Mouse (Mus musculus): ENCODE measurements around the gene Gm11214. TPM values are rescaled to one million over a fixed set of nuclear protein-coding genes. Genes with fewer than 3 reads are reported as not detected.
A peak's percentile ranks its signal among the peaks of the same experiment; 100 is the strongest.

The Gm11214 gene
- polyA plus RNA-seq, 1 experiment from 2014 or later, result not detected

DNA sequence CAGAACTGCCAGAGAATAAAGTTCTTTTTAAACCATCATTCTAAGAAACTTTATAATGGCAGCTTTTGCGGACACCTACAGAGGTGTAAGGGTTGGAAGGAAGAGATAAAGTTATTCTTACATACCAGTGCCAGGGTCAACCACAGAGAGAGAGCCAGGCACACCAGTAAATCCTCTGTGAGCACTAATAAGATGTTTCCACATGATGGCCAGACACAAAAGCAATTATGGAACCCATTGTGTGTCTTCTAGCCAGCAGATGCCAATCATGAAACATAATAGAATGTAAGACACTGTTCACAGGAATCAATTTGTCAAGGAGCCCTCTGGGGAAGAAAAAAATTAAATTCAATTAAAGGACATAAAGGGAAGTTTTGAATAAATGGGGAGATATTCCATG lies 1.8 kb downstream of the Gm11214 start:
- no peak for DNase-seq (ENCODE audit: low spot score)

DNA sequence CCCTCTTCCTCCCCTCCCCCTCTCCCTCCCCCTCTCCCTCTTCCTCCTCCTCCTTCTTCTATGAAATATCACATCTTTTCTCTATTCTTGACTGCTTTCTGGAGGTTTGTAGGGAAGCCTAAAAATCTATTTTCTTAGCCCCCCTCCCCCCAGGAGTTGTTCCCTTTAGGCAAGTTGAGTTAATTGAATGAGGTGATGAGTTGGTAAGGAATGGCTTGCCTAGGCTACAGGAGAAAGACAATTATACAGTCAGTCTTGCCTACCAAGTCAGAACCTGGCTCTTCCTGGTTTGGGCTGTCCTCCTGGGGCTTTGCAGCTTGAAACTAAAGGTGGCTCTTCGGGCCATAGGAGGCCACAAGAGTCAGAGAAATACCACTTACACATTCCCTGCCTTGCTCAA lies 3.4 kb downstream of the Gm11214 start:
- no peak for DNase-seq (ENCODE audit: low spot score)

DNA sequence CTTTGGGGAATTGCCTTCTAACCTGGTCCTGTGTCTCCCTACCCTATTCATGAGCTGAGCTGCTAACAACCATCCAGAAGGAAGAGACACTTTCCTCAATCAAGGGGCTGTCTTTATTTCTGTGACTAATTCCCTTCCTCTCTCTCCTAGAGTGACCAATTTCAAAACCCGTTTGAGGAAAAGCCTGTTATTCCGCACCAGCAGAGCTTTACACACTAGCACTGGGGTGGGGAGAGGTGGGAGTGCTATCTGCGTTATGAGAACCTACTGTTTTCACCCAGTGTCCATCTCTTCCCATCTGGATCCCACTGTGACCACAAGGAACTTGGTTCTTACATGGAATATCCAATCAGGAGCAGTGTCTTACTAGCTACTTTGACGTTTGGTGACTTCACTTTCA lies 4.1 kb downstream of the Gm11214 start:
- no peak for DNase-seq (ENCODE audit: low spot score)

DNA sequence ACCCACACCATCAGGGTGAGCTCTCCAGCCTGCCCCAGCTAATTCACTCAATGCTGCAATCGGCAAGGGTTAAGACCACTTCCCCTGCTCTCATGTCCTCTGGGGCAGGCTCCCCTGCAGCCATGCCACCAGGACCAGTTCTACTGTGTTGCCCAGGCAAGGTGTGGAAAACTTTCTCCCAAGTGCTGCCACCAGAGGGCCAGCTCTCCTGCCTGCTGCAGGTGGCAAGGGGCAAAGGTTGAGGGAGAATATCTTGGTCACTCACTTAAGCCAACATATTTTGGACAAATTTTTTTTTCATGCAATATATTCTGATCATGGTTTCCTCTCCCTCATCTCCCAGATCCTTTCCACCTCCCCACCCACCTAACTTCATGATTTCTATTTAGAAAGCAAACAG lies 8.8 kb downstream of the Gm11214 start:
- no peak for DNase-seq (ENCODE audit: low spot score)

DNA sequence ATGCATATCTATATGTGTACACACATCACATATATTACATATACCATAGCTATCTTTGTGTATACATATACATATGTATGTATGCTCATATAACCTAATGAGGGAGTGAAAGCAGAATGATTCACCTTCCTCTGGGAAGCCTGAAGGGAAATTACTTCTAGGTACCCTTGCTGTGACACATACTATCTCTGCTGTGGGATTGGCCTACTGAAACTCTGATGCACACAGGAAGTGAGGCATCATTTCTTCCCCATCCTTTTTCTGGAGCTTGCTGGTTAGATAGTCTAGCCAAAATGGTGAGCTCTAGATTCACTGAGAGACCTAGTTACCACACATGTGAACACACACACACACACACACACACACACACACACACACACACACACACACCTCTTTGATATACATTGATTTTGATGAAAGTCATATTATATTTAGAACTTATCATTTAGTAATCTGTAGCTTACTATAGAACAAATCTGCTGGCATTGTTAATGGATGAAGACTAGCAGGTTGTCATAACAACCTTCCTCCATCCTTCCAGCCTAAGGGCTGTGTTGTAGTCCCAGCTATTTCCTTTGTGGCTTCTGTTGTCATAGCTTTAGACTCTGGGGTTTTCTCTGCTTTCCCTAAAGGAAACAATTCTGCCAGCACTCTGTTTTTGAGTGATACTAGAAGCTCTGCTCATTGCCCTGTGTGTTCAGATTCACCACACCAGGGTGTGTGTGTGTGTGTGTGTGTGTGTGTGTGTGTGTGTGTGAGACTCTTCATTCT lies 19.0 kb downstream of the Gm11214 start:
- DNase-seq (ENCODE audit: low spot score), result no peak

DNA sequence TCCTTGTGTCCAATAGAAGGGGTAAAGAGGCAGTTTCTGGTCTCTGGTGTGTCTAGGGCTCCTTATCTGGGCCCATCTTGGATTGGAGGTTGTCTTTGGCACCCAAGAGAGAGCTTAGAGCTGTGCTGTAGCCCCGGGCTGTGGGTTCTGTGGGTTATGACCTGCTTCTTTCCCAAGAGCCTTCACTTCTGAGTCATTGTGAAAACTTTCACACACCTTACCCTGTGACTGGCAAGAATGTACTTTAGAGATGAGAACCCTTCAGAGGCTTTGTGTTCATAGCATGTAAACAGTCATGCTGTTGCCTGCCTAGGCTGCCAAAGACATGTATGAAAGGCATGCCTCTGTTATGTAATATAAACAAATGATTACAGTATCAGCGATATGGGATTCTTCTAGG lies 23.3 kb downstream of the Gm11214 start:
- DNase-seq (ENCODE audit: low spot score), result no peak

DNA sequence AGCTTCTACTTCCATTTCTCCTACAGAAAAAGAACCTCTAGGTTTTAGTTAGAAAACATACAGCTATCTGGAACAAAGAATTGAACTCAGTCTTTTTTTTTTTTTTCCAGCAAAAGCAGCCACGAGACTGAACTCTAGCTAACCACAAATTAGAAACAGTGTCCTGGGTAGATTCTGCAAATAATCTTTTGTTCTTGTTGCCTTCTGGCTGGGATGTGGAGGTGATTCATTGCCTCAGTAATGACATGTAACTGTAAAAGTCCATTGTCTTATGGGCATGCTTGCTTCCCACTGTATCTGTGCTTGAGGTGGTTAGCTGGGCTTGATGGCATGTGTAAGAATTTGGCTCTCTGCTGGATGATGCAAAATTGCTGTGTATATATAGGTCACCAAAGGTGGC lies 24.6 kb downstream of the Gm11214 start:
- no peak for DNase-seq (ENCODE audit: low spot score)

DNA sequence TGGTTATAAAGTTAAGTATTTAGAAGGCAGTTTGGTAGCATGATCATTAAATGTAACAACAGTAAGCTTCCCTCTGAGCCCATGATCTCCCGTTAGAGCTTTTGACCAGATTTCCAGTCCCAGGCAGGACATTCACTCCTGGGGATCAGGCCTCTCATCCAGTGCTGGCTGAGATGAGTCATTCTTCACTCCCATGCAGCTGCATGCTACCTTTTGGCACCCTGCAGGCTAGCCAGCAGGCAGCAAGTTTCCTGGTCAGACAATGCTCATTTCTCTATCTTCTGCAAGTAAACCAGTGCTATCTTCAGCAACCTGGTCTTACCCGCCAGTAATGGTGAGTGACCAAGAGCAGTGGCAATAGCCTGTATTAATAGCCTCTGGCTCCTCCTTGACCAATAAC lies 30.0 kb downstream of the Gm11214 start:
- DNase-seq (ENCODE audit: low spot score), result no peak

DNA sequence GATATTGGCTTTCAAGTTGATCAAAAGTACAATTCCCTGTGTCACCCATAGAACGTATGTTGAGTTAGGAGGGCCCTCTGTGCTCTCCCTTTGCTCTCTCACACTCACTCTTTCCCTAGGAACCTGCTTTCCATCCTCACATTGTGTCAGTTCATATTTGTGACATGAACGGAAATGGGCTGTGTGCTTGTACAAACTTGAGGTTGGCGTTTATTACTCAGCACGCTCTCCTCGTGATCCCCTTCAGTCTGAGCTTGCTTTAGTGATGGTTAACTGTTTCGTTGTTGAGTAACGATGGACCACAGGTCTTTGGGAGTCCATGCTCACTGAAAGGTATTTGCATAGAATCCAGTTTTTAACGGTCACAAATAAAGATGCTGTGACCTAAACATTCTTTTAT lies 36.1 kb downstream of the Gm11214 start:
- no peak for DNase-seq (ENCODE audit: low spot score)

DNA sequence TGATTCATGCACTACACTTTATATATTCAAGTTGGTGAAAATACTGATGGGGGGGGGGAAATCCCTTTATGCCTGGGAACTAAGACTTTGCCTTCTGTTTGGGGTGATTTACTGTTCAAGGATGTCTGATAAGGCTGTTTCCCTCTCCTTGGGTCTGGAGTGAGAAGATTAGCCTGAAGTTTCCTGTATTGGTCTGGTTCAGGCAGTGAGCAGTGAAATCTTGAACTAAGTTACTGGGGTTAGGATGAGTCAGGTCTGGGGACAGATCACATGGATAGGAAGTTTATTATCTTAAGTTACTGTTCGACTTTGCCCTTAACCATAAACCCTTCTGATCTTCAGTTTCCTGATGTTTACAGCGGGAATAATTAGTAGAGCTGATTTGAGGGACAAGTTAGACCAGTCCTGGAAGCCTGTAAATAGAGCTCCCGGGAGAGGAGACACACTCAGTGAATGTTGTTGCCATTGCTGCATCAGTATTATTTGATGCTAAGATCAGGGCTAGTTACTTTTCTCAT lies 37.6 kb downstream of the Gm11214 start:
- no peak for DNase-seq (ENCODE audit: low spot score)

DNA sequence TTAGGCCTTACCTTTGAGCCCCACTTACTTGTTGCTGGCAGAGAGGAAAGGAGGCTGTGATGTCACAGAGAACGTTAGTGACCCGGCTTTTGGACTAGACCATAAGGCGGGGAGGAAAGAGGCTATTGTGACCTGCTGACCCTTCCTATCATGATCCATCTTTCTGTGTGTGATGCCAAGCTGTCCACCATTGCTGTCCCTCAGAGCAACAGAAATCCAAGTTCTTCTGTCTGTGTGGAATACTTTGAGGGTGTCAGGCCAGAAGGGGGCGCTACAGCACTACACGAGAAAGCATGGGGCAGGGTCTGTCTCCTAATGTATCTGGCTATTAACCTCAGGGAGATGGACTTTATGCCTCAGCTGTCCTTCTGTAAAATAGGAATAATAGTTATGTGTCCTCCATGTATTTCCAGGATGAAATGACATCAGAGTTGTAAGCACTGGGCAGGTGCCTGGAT lies 40.8 kb downstream of the Gm11214 start, which contains the start of gene Tex48:
TSS of gene Tex48 (minus strand) at position 51 of the 458 bp plus-strand sequence.
- peak; percentile 26 for DNase-seq (ENCODE audit: low spot score)

DNA sequence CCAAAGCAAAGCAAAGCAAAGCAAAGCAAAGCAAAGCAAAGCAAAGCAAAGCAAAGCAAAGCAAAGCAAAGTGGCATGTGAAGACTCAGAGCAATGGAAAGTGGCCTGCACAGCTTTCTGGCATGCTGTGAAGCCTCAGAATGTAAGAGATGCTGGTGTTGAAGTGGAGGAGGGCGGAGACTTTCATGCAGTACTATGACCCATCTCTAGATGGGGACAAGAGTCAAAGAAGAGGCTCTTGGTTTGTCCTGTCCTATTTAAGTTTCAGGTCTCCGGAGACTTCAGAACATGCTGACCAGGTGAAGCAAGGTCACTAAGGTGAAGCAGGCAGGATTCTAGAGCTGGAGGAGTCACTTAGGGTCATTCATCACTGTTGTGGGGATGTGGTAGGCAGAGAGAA lies 41.3 kb downstream of the Gm11214 start:
- no peak for DNase-seq (ENCODE audit: low spot score)

Other genes with a start within 250 kb of the Gm11214 start
- gene Whrn, start 167.4 kb downstream of the Gm11214 start, polyA plus RNA-seq (2015; fragmentation: Nextera tagmentation; extraction: Ambion mirVana), result 12.0 and 17.1 TPM in 2 replicates
- gene Atp6v1g1, start 118.6 kb downstream of the Gm11214 start, polyA plus RNA-seq (2015; fragmentation: Nextera tagmentation; extraction: Ambion mirVana), result 373 and 381 TPM in 2 replicates
- 13.7 and 14.9 TPM in 2 replicates for gene Tmem268, start 104.6 kb downstream of the Gm11214 start, polyA plus RNA-seq (2015; fragmentation: Nextera tagmentation; extraction: Ambion mirVana)
- gene Gm11213, start 58.1 kb downstream of the Gm11214 start, polyA plus RNA-seq (2015; fragmentation: Nextera tagmentation; extraction: Ambion mirVana), result not detected in 2 replicates
- not detected in 2 replicates for gene Tex48, start 41.0 kb downstream of the Gm11214 start, polyA plus RNA-seq (2015; fragmentation: Nextera tagmentation; extraction: Ambion mirVana)
- 0.28 and 0.48 TPM in 2 replicates for gene Tnfsf15, start 81.7 kb upstream of the Gm11214 start, polyA plus RNA-seq (2015; fragmentation: Nextera tagmentation; extraction: Ambion mirVana)
- 0.57 and 0.86 TPM in 2 replicates for gene Tnfsf8, start 198.0 kb upstream of the Gm11214 start, polyA plus RNA-seq (2015; fragmentation: Nextera tagmentation; extraction: Ambion mirVana)

Data from thymus, postnatal 0 days (tissue).